Mouse (Mus musculus) C2C12 (cell line): ENCODE measurements around the gene Cacnb2. TPM values are rescaled to one million over a fixed set of nuclear protein-coding genes. Genes with fewer than 3 reads are reported as not detected.
"Not testable (repeated sequence)": the region's sequence is repeated elsewhere in the genome, so short reads cannot be mapped to it uniquely, and the experiment has no call there.

Experiments
- H3K27me3 ChIP-seq: one replicate; pipeline ENCODE4 v1.6.1; 2011; ENCODE audit not compliant: control insufficient read depth, insufficient read depth, insufficient read length
- H3K36me3 ChIP-seq: one replicate; pipeline ENCODE4 v1.6.1; 2011; ENCODE audit not compliant: control insufficient read depth, insufficient read depth
- H3K4me3 ChIP-seq: one replicate; pipeline ENCODE4 v1.5.1; 2011; ENCODE audit warnings: mild to moderate bottlenecking, control low read depth; ENCODE audit not compliant: poor library complexity, insufficient read depth, severe bottlenecking
- H3K79me2 ChIP-seq: one replicate; pipeline ENCODE4 v1.6.1; 2011; ENCODE audit not compliant: control insufficient read depth, insufficient read depth
- H3K79me3 ChIP-seq: one replicate; pipeline ENCODE4 v1.6.1; 2011; ENCODE audit warnings: low read depth, control low read depth
- H3ac ChIP-seq: one replicate; pipeline ENCODE3; 2011; ENCODE audit warnings: low read depth; ENCODE audit not compliant: control insufficient read depth, insufficient read length
- CEBPB ChIP-seq: IDR thresholded peaks from one replicate; pipeline ENCODE4 v1.6.1; 2011; ENCODE audit warnings: low read depth, mild to moderate bottlenecking, control low read depth, moderate library complexity
- CTCF ChIP-seq: IDR thresholded peaks from one replicate; pipeline ENCODE4 v1.5.1; 2011; ENCODE audit not compliant: control insufficient read depth, insufficient read depth, insufficient read length
- FOSL1 ChIP-seq: IDR thresholded peaks from one replicate; pipeline ENCODE4 v1.8.0; 2011; ENCODE audit warnings: mild to moderate bottlenecking, low read length; ENCODE audit not compliant: poor library complexity, insufficient read depth, severe bottlenecking
- MAX ChIP-seq: IDR thresholded peaks from one replicate; pipeline ENCODE4 v1.6.1; 2011; ENCODE audit warnings: mild to moderate bottlenecking, control low read depth
- MYOD1 ChIP-seq: IDR thresholded peaks from one replicate; pipeline ENCODE4 v1.6.1; 2011; ENCODE audit warnings: low read depth; ENCODE audit not compliant: control insufficient read depth, insufficient read length
- MYOG ChIP-seq: IDR thresholded peaks from one replicate; pipeline ENCODE4 v1.6.1; 2011; ENCODE audit not compliant: control insufficient read depth, insufficient read length; ENCODE audit errors: extremely low read depth
- USF1 ChIP-seq: IDR thresholded peaks from one replicate; pipeline ENCODE4 v1.6.1; 2011; ENCODE audit warnings: low read depth, mild to moderate bottlenecking, control low read depth, moderate library complexity
- polyA plus RNA-seq: library from polyadenylated mRNA; unstranded; fragments of >200 nt; fragmentation: generic; extraction: Trizol; gene quantifications from one replicate; pipeline ENCODE4 v1.2.1, GENCODE M21; 2012; ENCODE audit warnings: missing spikeins

Gene Cacnb2
- polyA plus RNA-seq, 1 experiment: 2.4 TPM

DNA sequence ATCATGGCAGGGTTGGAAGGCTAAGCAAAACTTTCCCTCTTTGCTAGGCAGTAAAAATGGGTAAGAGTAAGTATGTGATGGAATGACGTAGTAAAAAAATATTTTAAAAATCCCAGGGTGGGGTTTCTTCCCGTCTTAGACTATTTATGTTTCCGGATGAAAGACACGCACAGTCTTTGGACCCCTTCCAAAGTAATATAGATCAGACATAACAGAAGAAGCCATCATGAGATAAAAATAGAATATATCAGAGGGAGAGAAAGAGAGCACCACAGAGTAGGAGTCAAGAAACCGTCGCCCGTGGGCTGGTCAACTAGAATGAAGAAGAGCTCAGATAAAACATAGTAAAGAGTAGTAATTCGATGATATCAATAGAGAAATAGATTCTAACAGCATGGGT is 107.4 kb downstream of the Cacnb2 start:
- Histone ChIP-seq H3K27me3 (no peaks in the 10 kb centered on the region), H3K36me3 (no peaks in the 10 kb centered on the region), H3ac (no peak overlapping the region), H3K79me2 (peaks cover 3% of the 10 kb centered on the region), H3K79me3 (no peaks in the 10 kb centered on the region), H3K4me3 (no peak overlapping the region)
- TF ChIP-seq FOSL1 (no peak), USF1 (no peak), MYOD1 (no peak), MAX (no peak), CTCF (no peak), CEBPB (no peak), MYOG (no peak)

- Histone ChIP-seq H3K79me3 (no peaks in the 10 kb centered on the region), H3K79me2 (peaks cover 3% of the 10 kb centered on the region), H3K36me3 (no peaks in the 10 kb centered on the region), H3K27me3 (no peaks in the 10 kb centered on the region), H3ac (no peak overlapping the region), H3K4me3 (no peak overlapping the region)
- TF ChIP-seq MYOG: no peak
- TF ChIP-seq CTCF: no peak
- TF ChIP-seq MYOD1: no peak
- TF ChIP-seq MAX: no peak
- no peak for TF ChIP-seq FOSL1
- no peak for TF ChIP-seq USF1
- no peak for TF ChIP-seq CEBPB
Measured at GRCm38 (mm10) chr2:14711751-14712150, 108.9 kb downstream of the Cacnb2 start.

- TF ChIP-seq USF1 (no peak), MYOD1 (no peak), CTCF (no peak), MYOG (no peak), CEBPB (no peak), FOSL1 (no peak), MAX (no peak)
- Histone ChIP-seq H3K36me3 (no peaks in the 10 kb centered on the region), H3ac (no peak overlapping the region), H3K79me3 (no peaks in the 10 kb centered on the region), H3K79me2 (peaks cover 3% of the 10 kb centered on the region), H3K4me3 (no peak overlapping the region), H3K27me3 (no peaks in the 10 kb centered on the region)
Measured at GRCm38 (mm10) chr2:14713049-14713448, 110.2 kb downstream of the Cacnb2 start.

- TF ChIP-seq USF1 (no peak), CEBPB (no peak), FOSL1 (no peak), MAX (no peak)
- Histone ChIP-seq H3K36me3 (no peaks in the 10 kb centered on the region), H3K4me3 (no peak overlapping the region), H3K79me3 (no peaks in the 10 kb centered on the region), H3K27me3 (no peaks in the 10 kb centered on the region), H3ac (no peak overlapping the region), H3K79me2 (peaks cover under 1% of the 10 kb centered on the region)
Measured at GRCm38 (mm10) chr2:14716666-14717065, 113.8 kb downstream of the Cacnb2 start.

DNA sequence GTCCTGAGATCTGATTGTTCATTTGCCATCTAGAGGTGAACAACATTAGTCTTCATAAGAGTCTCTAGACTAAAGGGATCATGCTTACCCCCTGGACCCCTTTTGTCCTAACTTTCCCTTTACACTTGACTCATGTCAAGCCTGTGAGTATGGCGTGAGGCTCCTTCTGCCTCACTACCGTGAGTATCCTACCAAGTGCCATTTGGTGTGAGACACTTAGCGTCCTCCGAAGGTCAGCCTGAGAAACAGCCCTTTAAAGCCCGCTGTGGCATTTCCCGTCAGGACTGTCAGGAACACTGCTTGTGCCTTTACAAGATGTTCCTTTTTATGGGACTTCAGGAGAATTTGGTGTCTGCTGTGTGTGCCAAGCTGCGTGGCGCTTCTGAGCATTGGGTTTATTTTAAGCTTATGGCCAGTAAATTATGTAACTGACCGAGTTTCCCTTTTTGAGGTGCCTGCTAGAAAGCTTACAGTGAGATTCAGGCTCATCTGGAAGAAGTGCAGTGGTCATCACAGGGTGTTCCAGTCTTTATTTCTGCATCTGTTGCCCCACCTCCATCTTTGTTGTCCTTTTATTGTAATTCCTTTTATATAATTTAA is 116.3 kb downstream of the Cacnb2 start:
- no peak for TF ChIP-seq CTCF
- no peak for TF ChIP-seq FOSL1
- no peak for TF ChIP-seq USF1
- TF ChIP-seq MYOG: no peak
- TF ChIP-seq MYOD1: no peak
- no peak for TF ChIP-seq MAX
- TF ChIP-seq CEBPB: no peak
- Histone ChIP-seq H3K79me2 (no peaks in the 10 kb centered on the region), H3K27me3 (no peaks in the 10 kb centered on the region), H3ac (no peak overlapping the region), H3K4me3 (no peak overlapping the region), H3K36me3 (no peaks in the 10 kb centered on the region), H3K79me3 (no peaks in the 10 kb centered on the region)

DNA sequence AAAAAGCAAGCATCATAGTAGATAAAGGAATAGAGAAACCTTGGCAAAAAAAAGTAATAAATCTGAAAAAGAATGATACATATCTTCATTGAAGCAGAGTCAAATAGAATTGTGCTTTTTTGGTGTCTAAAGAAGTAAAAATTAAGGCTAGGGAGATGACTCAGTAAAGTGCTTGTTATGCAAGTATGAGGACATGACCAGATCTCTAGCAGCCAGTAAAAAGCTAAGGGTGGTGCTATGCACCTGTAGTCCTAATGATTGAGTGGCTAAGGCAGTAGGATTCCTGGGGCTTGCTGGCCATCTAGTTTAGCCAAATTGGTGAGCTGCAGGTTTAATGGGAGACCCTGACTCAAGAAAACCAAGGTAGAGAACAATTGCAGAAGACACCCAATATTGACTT is 122.5 kb downstream of the Cacnb2 start:
- Histone ChIP-seq H3K79me2 (no peaks in the 10 kb centered on the region), H3K4me3 (no peak overlapping the region), H3K79me3 (no peaks in the 10 kb centered on the region), H3ac (no peak overlapping the region), H3K36me3 (no peaks in the 10 kb centered on the region), H3K27me3 (no peaks in the 10 kb centered on the region)
- TF ChIP-seq FOSL1: no peak
- no peak for TF ChIP-seq MYOG
- no peak for TF ChIP-seq USF1
- no peak for TF ChIP-seq MAX
- no peak for TF ChIP-seq CEBPB
- no peak for TF ChIP-seq MYOD1
- TF ChIP-seq CTCF: no peak

DNA sequence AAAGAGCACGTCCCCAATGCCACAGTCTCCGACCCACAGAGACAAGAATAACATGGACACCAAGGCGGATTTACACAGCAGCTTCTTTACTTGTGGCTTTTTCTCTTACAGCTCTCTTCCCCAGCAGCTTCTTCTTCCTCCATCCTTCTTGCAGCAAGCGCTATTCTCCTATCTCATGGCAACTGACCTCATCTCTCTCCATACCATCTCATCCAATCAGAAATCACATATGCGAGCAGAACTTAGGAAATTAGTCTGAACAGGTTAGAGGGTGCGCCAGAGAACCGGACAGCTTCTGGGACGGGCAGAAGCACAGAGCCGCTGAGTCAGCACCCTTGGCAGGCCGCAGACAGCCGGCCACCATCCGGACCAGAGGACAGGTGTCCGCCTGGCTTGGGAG is 123.7 kb downstream of the Cacnb2 start:
- H3ac ChIP-seq, H3K79me2 ChIP-seq, H3K36me3 ChIP-seq, H3K79me3 ChIP-seq, H3K27me3 ChIP-seq, H3K4me3 ChIP-seq: not testable (repeated sequence)
